In the genomic region with DNA sequence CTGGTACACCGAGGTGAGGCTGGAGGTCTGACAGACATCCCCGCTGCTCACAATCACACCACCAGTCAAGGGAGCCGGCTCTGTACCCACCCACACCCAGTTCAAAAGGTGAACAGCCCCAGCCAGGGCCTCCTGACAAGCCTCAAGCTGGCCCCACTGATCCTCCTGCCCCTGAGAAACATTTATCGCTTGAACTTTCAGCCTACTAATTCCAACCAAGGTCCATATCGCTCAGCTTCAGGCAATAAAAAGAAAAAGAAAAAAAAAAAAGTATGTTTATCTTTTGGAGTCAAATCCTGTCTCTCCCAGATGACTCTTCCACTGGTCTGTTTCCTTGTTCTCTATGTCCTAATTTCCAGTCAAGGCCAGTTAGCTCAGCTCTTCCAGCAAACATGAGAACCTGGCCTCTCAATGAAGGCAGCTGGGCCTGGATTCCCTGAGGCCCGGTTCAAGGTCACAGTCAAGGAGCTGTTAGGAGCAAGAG, we compare ENCODE assay signal across 16 mouse cellular contexts.
DNase-seq lines count a peak whose midpoint lies in the region; ATAC-seq and TF ChIP-seq lines count a peak whose summit lies in the region.
"Had no signal": no experiment of that assay in that cellular context is flagged by ENCODE, and none has a peak within 500 bp of the region (broad histone marks: within the 10 kb centered on the region; RNA-seq: fewer than 3 reads in every experiment).

No protein-coding gene starts in this region.

- TF ChIP-seq CTCF in heart, adult 2 months (IDR thresholded peaks at IDR 0.05), result no peak
- no peak for TF ChIP-seq CTCF in liver, postnatal 0 days (IDR thresholded peaks at IDR 0.05; ENCODE audit: low read depth)

- no peak overlapping the region for H3K4me3 ChIP-seq in heart, adult 2 months
- no peak overlapping the region for H3K4me3 ChIP-seq in heart, embryonic 11.5 days (ENCODE audit: low read depth, low read length)
- H3K4me3 ChIP-seq in intestine, embryonic 15.5 days (replicated peaks), result no peak overlapping the region
- no peak overlapping the region for H3K4me3 ChIP-seq in liver, postnatal 0 days (ENCODE audit: low read depth, low read length)
- no peak overlapping the region for H3K4me3 ChIP-seq in forebrain, embryonic 15.5 days
- no peak overlapping the region for H3K4me3 ChIP-seq in forebrain, embryonic 13.5 days
- H3K4me3 ChIP-seq: embryonic facial prominence, embryonic 12.5 days; lung, embryonic 15.5 days had no signal

- WGBS in heart, adult 2 months, result 42% methylated on average over 6 of the region's 6 CpGs
- WGBS in heart, embryonic 11.5 days (ENCODE audit: insufficient replicate concordance), result 41% methylated on average over 6 of the region's 6 CpGs
- WGBS in intestine, embryonic 15.5 days, result 37% methylated on average over 6 of the region's 6 CpGs
- WGBS in liver, postnatal 0 days (ENCODE audit: insufficient replicate concordance), result 30% methylated on average over 6 of the region's 6 CpGs
- WGBS in forebrain, embryonic 15.5 days, result 87% methylated on average over 6 of the region's 6 CpGs
- 87% methylated on average over 6 of the region's 6 CpGs for WGBS in forebrain, embryonic 13.5 days

- H3K9me3 ChIP-seq in heart, embryonic 11.5 days (replicated peaks; ENCODE audit: control insufficient read depth, low read length), result no peaks in the 10 kb centered on the region
- no peaks in the 10 kb centered on the region for H3K9me3 ChIP-seq in intestine, embryonic 15.5 days
- H3K9me3 ChIP-seq in liver, postnatal 0 days (ENCODE audit: low read length), result no peaks in the 10 kb centered on the region
- no peaks in the 10 kb centered on the region for H3K9me3 ChIP-seq in forebrain, embryonic 15.5 days
- no peaks in the 10 kb centered on the region for H3K9me3 ChIP-seq in forebrain, embryonic 13.5 days (replicated peaks)
- H3K9me3 ChIP-seq: embryonic facial prominence, embryonic 12.5 days; lung, embryonic 15.5 days had no signal

- H3K79me2 ChIP-seq in heart, adult 2 months (replicated peaks; ENCODE audit: control insufficient read depth, insufficient read depth, low read length), result no peaks in the 10 kb centered on the region

- TF ChIP-seq POLR2A in heart, adult 2 months (IDR thresholded peaks at IDR 0.05; ENCODE audit: insufficient read depth, low read depth, low read length), result no peak

- no peak for TF ChIP-seq EP300 in heart, adult 2 months (IDR thresholded peaks at IDR 0.05; ENCODE audit: insufficient read depth, low read depth, low read length)
- peak; percentile 84 for TF ChIP-seq EP300 in liver, postnatal 0 days (IDR thresholded peaks at IDR 0.05; ENCODE audit: low read depth)

- H3K9ac ChIP-seq in heart, adult 2 months (ENCODE audit: low read depth, low read length), result no peak overlapping the region
- H3K9ac ChIP-seq in heart, embryonic 11.5 days (ENCODE audit: low read depth, low read length), result no peak overlapping the region
- no peak overlapping the region for H3K9ac ChIP-seq in intestine, embryonic 15.5 days
- H3K9ac ChIP-seq in liver, postnatal 0 days (replicated peaks), result no peak overlapping the region; the same call in 1 of the 2 replicates
- no peak overlapping the region for H3K9ac ChIP-seq in forebrain, embryonic 15.5 days (replicated peaks)
- H3K9ac ChIP-seq in forebrain, embryonic 13.5 days, result no peak overlapping the region
- H3K9ac ChIP-seq: embryonic facial prominence, embryonic 12.5 days; lung, embryonic 15.5 days had no signal

- no peak overlapping the region for H3K4me2 ChIP-seq in heart, embryonic 11.5 days
- H3K4me2 ChIP-seq in intestine, embryonic 15.5 days (replicated peaks), result 0 out of 2 replicates have a peak overlapping the region, but pooled peaks have one; percentile 23
- no peak overlapping the region for H3K4me2 ChIP-seq in liver, postnatal 0 days (ENCODE audit: low read depth, low read length)
- H3K4me2 ChIP-seq in forebrain, embryonic 15.5 days (replicated peaks), result no peak overlapping the region
- H3K4me2 ChIP-seq in forebrain, embryonic 13.5 days, result no peak overlapping the region
- H3K4me2 ChIP-seq: embryonic facial prominence, embryonic 12.5 days; lung, embryonic 15.5 days had no signal

- peak in 1 of 2 experiments; percentile 30 for DNase-seq in heart, adult 2 months
- DNase-seq in ES-CJ7 (ENCODE audit: low read depth, low spot score), result peak; percentile 40
- peak; percentile 47 for DNase-seq in liver, postnatal 0 days
- DNase-seq in layer of hippocampus, adult 11-12 months (ENCODE audit: low spot score), result no peak
- DNase-seq: B cell, adult 2 months; cerebellum, postnatal 14 days; gastrocnemius, postnatal 14 days; layer of hippocampus, adult 9-11 months; right cerebral cortex, postnatal 14 days had no signal

- H3K27ac ChIP-seq in heart, adult 2 months, result peak overlapping the region; percentile 20
- H3K27ac ChIP-seq in heart, embryonic 11.5 days (ENCODE audit: low read depth, low read length), result no peak overlapping the region
- peak overlapping the region; percentile 84 for H3K27ac ChIP-seq in intestine, embryonic 15.5 days
- H3K27ac ChIP-seq in liver, postnatal 0 days (ENCODE audit: low read depth), result peak overlapping the region; percentile 89
- no peak overlapping the region for H3K27ac ChIP-seq in forebrain, embryonic 15.5 days (replicated peaks)
- no peak overlapping the region for H3K27ac ChIP-seq in forebrain, embryonic 13.5 days
- H3K27ac ChIP-seq: embryonic facial prominence, embryonic 12.5 days; lung, embryonic 15.5 days had no signal

- H3K27me3 ChIP-seq in heart, adult 2 months (ENCODE audit: control insufficient read depth, insufficient read depth, low read length), result no peaks in the 10 kb centered on the region
- no peaks in the 10 kb centered on the region for H3K27me3 ChIP-seq in heart, embryonic 11.5 days (ENCODE audit: control insufficient read depth, insufficient read depth, low read length)
- H3K27me3 ChIP-seq in intestine, embryonic 15.5 days (replicated peaks), result no peaks in the 10 kb centered on the region
- H3K27me3 ChIP-seq in liver, postnatal 0 days (ENCODE audit: insufficient read depth, low read length), result no peaks in the 10 kb centered on the region
- H3K27me3 ChIP-seq in forebrain, embryonic 15.5 days, result peaks cover 16% of the 10 kb centered on the region
- H3K27me3 ChIP-seq in forebrain, embryonic 13.5 days, result peaks cover 72% of the 10 kb centered on the region
- H3K27me3 ChIP-seq: embryonic facial prominence, embryonic 12.5 days; lung, embryonic 15.5 days had no signal

- no peak for ATAC-seq in heart, embryonic 11.5 days (replicated peaks; ENCODE audit: insufficient number of reproducible peaks, low FRiP score, low TSS enrichment)
- peak; percentile 83 for ATAC-seq in intestine, embryonic 15.5 days
- ATAC-seq in liver, postnatal 0 days, result peak; percentile 43
- ATAC-seq in forebrain, embryonic 15.5 days (replicated peaks), result no peak
- no peak for ATAC-seq in forebrain, embryonic 13.5 days
- ATAC-seq: activated CD4-positive, CD25-positive, alpha-beta regulatory T cell, adult 4 months had no signal

- intact Hi-C loops in heart, adult 2 months (cut with DNase I), result loop anchor here (5.0 to 10.0 kb wide), 2 partner anchors 546 to 638 kb away; no protein-coding TSS in a partner anchor

- H3K4me1 ChIP-seq in heart, adult 2 months (ENCODE audit: control insufficient read depth, insufficient read depth, low read length), result no peaks in the 10 kb centered on the region; the same call in 1 of the 2 replicates
- H3K4me1 ChIP-seq in heart, embryonic 11.5 days (ENCODE audit: control insufficient read depth, insufficient read depth, low read length), result 0 out of 2 replicates have a peak, but pooled peaks cover 3% of the 10 kb centered on the region
- H3K4me1 ChIP-seq in intestine, embryonic 15.5 days (replicated peaks), result peaks cover 53% of the 10 kb centered on the region
- peaks cover 53% of the 10 kb centered on the region for H3K4me1 ChIP-seq in liver, postnatal 0 days (ENCODE audit: insufficient read depth)
- H3K4me1 ChIP-seq in forebrain, embryonic 15.5 days, result no peaks in the 10 kb centered on the region
- peaks cover 7% of the 10 kb centered on the region for H3K4me1 ChIP-seq in forebrain, embryonic 13.5 days
- H3K4me1 ChIP-seq: embryonic facial prominence, embryonic 12.5 days had no signal

- H3K36me3 ChIP-seq in heart, adult 2 months (ENCODE audit: control insufficient read depth, insufficient read depth, low read length), result no peaks in the 10 kb centered on the region
- H3K36me3 ChIP-seq in heart, embryonic 11.5 days (ENCODE audit: control insufficient read depth, insufficient read depth, low read length), result no peaks in the 10 kb centered on the region
- H3K36me3 ChIP-seq in intestine, embryonic 15.5 days, result no peaks in the 10 kb centered on the region
- no peaks in the 10 kb centered on the region for H3K36me3 ChIP-seq in liver, postnatal 0 days (replicated peaks; ENCODE audit: insufficient read depth, low read length)
- H3K36me3 ChIP-seq in forebrain, embryonic 15.5 days, result no peaks in the 10 kb centered on the region
- no peaks in the 10 kb centered on the region for H3K36me3 ChIP-seq in forebrain, embryonic 13.5 days (ENCODE audit: poor library complexity, severe bottlenecking)
- H3K36me3 ChIP-seq: embryonic facial prominence, embryonic 12.5 days; lung, embryonic 15.5 days had no signal

Comparison
In these comparisons a context has a peak if more than half of its experiments do, and no peak if none do; other contexts are left out.
1. H3K27ac ChIP-seq: peak in heart, adult 2 months (single experiment), intestine, embryonic 15.5 days (single experiment) and liver, postnatal 0 days (single experiment); none in heart, embryonic 11.5 days (single experiment), forebrain, embryonic 15.5 days (single experiment) and forebrain, embryonic 13.5 days (single experiment).
2. ATAC-seq: peak in intestine, embryonic 15.5 days (single experiment) and liver, postnatal 0 days (single experiment); none in heart, embryonic 11.5 days (single experiment), forebrain, embryonic 15.5 days (single experiment) and forebrain, embryonic 13.5 days (single experiment).